Mouse (Mus musculus) spleen, adult 2 months (tissue): ENCODE results near the gene Adarb1.

Experiments
- CTCF ChIP-seq: fragments of 200-500 bp; IDR thresholded peaks from 2 replicates; pipeline ENCODE4 v1.5.1; 2011; ENCODE audit warnings: mild to moderate bottlenecking, inconsistent platforms; ENCODE audit not compliant: insufficient read depth, insufficient read length, insufficient replicate concordance; ENCODE audit errors: extremely low read depth
- POLR2A ChIP-seq: fragments of 200-500 bp; IDR thresholded peaks from 2 replicates; pipeline ENCODE4 v1.6.1; 2011; ENCODE audit warnings: low read depth, low read length, inconsistent platforms

DNA sequence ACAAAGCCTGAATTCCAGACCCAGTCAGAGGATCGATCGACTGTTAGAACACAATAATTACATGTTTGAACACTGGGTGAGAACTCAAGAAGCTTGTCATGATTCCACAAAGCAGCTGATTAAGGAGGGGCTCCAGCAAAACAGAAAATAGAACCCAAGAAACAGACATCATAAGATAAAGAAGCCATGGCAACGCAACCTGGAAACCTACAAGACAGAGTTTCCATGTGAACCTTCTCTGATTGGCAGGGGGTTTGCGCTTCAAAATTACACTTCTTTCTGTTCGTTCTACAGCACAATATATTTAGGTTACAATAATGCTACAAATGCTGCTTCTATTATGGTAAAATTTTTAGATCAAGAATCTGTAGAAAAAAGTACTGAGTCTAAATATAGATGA is 47.9 kb downstream of the Adarb1 start:
- TF ChIP-seq CTCF, result no peak
- no peak for TF ChIP-seq POLR2A
